Mouse (Mus musculus): Measurements from ENCODE around the gene Cyp2a12.
"Not testable (repeated sequence)": the region's sequence is repeated elsewhere in the genome, so short reads cannot be mapped to it uniquely, and the experiment has no call there.

DNA sequence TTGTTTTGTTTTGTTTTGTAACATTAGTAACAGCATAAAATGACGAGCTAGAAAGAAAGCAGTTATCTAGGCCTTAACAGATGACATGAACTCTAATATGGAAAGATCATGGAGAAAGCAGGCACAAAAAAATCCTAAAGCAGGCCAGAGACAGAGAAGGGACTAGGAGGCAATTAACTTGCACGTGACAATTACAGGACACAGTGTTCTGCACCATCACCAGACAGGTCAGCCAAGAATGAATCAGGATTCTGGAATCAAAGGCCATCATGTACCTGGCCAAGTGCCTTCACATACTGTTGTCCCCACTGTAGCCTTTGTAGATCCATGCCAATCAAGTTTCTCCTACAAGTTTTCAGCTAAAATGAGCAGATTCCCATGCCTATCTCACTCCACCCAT is 47.4 kb upstream of the Cyp2a12 start:
- not testable (repeated sequence) for TF ChIP-seq CTCF (IDR thresholded peaks at IDR 0.05; ENCODE audit: extremely low read depth, insufficient read depth, insufficient read length, insufficient replicate concordance); POLR2A (IDR thresholded peaks at IDR 0.05; ENCODE audit: low read depth, low read length)

All from spleen, adult 2 months (tissue).